Mouse (Mus musculus): ENCODE measurements around the gene Mthfd1l.

GRCm38 (mm10) chr10:4071069-4071844 is 98.3 kb downstream of the Mthfd1l start:
- TF ChIP-seq CTCF (conservative IDR thresholded peaks at IDR 0.05; ENCODE audit: low read length) (no peak), NANOG (IDR thresholded peaks at IDR 0.05; ENCODE audit: borderline replicate concordance, low read length) (no peak), POU5F1 (IDR thresholded peaks at IDR 0.05; ENCODE audit: borderline replicate concordance, low read length) (no peak)
